Mouse (Mus musculus): ENCODE measurements around the gene Rab5a.
"Not testable (repeated sequence)": the region's sequence is repeated elsewhere in the genome, so short reads cannot be mapped to it uniquely, and the experiment has no call there.

The Rab5a gene

GRCm38 (mm10) chr17:53478858-53479603, at the start of gene Rab5a:
TSS of gene Rab5a (plus strand) at chr17:53479234.
- peak; percentile 99 for DNase-seq (ENCODE audit: low spot score)

GRCm38 (mm10) chr17:53456152-53456551, 22.9 kb upstream of the Rab5a start:
- DNase-seq (ENCODE audit: low spot score), result no peak

- DNase-seq (ENCODE audit: low spot score), result no peak
Measured at GRCm38 (mm10) chr17:53456742-53457141, 22.3 kb upstream of the Rab5a start.

GRCm38 (mm10) chr17:53462603-53463495, 16.2 kb upstream of the Rab5a start, which contains the start of gene Efhb:
TSS of gene Efhb (minus strand) at chr17:53463321.
- DNase-seq (ENCODE audit: low spot score), result peak; percentile 9

- no peak for DNase-seq (ENCODE audit: low spot score)
Measured at GRCm38 (mm10) chr17:53463496-53463840, 15.6 kb upstream of the Rab5a start.

GRCm38 (mm10) chr17:53465569-53465968, 13.5 kb upstream of the Rab5a start:
- no peak for DNase-seq (ENCODE audit: low spot score)

GRCm38 (mm10) chr17:53468697-53469096, 10.3 kb upstream of the Rab5a start:
- DNase-seq (ENCODE audit: low spot score), result no peak

GRCm38 (mm10) chr17:53478066-53478857, 772 bp upstream of the Rab5a start:
- no peak for DNase-seq (ENCODE audit: low spot score)

- DNase-seq (ENCODE audit: low spot score), result no peak
Measured at GRCm38 (mm10) chr17:53479604-53480041, 589 bp downstream of the Rab5a start.

GRCm38 (mm10) chr17:53480433-53480832, 1.4 kb downstream of the Rab5a start:
- DNase-seq (ENCODE audit: low spot score), result no peak

GRCm38 (mm10) chr17:53488291-53489006, 9.4 kb downstream of the Rab5a start:
- DNase-seq (ENCODE audit: low spot score), result no peak

- DNase-seq (ENCODE audit: low spot score), result no peak
Measured at GRCm38 (mm10) chr17:53489007-53489378, 10.0 kb downstream of the Rab5a start.

GRCm38 (mm10) chr17:53502966-53503365, 23.9 kb downstream of the Rab5a start:
- no peak for DNase-seq (ENCODE audit: low spot score)

- DNase-seq (ENCODE audit: low spot score), result no peak
Measured at GRCm38 (mm10) chr17:53512311-53512951, 33.4 kb downstream of the Rab5a start.

- DNase-seq (ENCODE audit: low spot score), result no peak
Measured at GRCm38 (mm10) chr17:53519364-53519763, 40.3 kb downstream of the Rab5a start.

GRCm38 (mm10) chr17:53520509-53520908, 41.5 kb downstream of the Rab5a start:
- no peak for DNase-seq (ENCODE audit: low spot score)

GRCm38 (mm10) chr17:53528034-53528433, 49.0 kb downstream of the Rab5a start:
- no peak for DNase-seq (ENCODE audit: low spot score)

- no peak for DNase-seq (ENCODE audit: low spot score)
Measured at GRCm38 (mm10) chr17:53531160-53531559, 52.1 kb downstream of the Rab5a start.

GRCm38 (mm10) chr17:53532425-53532824, 53.4 kb downstream of the Rab5a start:
- DNase-seq (ENCODE audit: low spot score), result no peak

GRCm38 (mm10) chr17:53539351-53539750, 60.3 kb downstream of the Rab5a start, which contains the start of gene Pp2d1:
TSS of gene Pp2d1 (minus strand) at chr17:53539451.
- DNase-seq (ENCODE audit: low spot score), result not testable (repeated sequence)

- no peak for DNase-seq (ENCODE audit: low spot score)
Measured at GRCm38 (mm10) chr17:53542536-53542935, 63.5 kb downstream of the Rab5a start.

Data from spleen, adult 12 weeks (tissue).